Mouse (Mus musculus) liver, embryonic 16.5 days (tissue): Measurements from ENCODE around the gene Gnb1l. TPM values are rescaled to one million over a fixed set of nuclear protein-coding genes. Genes with fewer than 3 reads are reported as not detected.

ENCODE experiments used
- ATAC-seq: fragments of 200-750 bp; cut with Nextera tagmentation; 2 replicates; pipeline ENCODE4 v1.8.0; 2017; ENCODE audit warnings: low read depth, mild to moderate bottlenecking, moderate number of reproducible peaks, moderate library complexity
- H3K27ac ChIP-seq: fragments of 300-500 bp; sonication (generic); 2 replicates; pipeline ENCODE4 v1.5.1; 2014; ENCODE audit warnings: mild to moderate bottlenecking, low read length
- H3K27me3 ChIP-seq: fragments of 300-500 bp; sonication (generic); 2 replicates; pipeline ENCODE4 v1.6.1; 2014; ENCODE audit warnings: low read depth, low read length, mixed read lengths; ENCODE audit not compliant: control insufficient read depth, insufficient read depth
- H3K36me3 ChIP-seq: fragments of 300-500 bp; sonication (generic); 2 replicates; pipeline ENCODE4 v1.6.1; 2014; ENCODE audit warnings: mild to moderate bottlenecking; ENCODE audit not compliant: control insufficient read depth, insufficient read depth
- H3K4me1 ChIP-seq: fragments of 300-500 bp; sonication (generic); 2 replicates; pipeline ENCODE4 v1.6.1; 2014; ENCODE audit warnings: low read depth, low read length, mixed read lengths; ENCODE audit not compliant: control insufficient read depth
- H3K4me2 ChIP-seq: fragments of 300-500 bp; sonication (generic); 2 replicates; pipeline ENCODE4 v1.6.1; 2014; ENCODE audit warnings: low read depth, low read length, mixed read lengths
- H3K4me3 ChIP-seq: fragments of 300-500 bp; sonication (generic); 2 replicates; pipeline ENCODE4 v1.5.1; 2014; ENCODE audit warnings: low read depth, mild to moderate bottlenecking, low read length
- H3K9ac ChIP-seq: fragments of 300-500 bp; sonication (generic); 2 replicates; pipeline ENCODE4 v1.6.1; 2014; ENCODE audit warnings: low read depth, low read length
- H3K9me3 ChIP-seq: fragments of 300-500 bp; sonication (generic); replicated peaks from 2 replicates; pipeline ENCODE4 v1.6.1; 2016; ENCODE audit warnings: low read length; ENCODE audit not compliant: control insufficient read depth
- whole genome bisulfite sequencing: fragments of 180-500 bp; shearing (Covaris S2); extraction: QIAGEN DNeasy Blood & Tissue Kit; methylation state at CpG from one replicate; pipeline ENCODE4 v1.1.7; 2014; ENCODE audit not compliant: insufficient replicate concordance; 5-methylcytosine and 5-hydroxymethylcytosine counted together
- polyA plus RNA-seq: library from polyadenylated mRNA; unstranded; fragments of >200 nt; fragmentation: Nextera tagmentation; extraction: Ambion mirVana; gene quantifications from 2 replicates; pipeline ENCODE4 v1.2.1, GENCODE M21; 2015

Gene Gnb1l
- polyA plus RNA-seq, 1 experiment from 2014 or later: 6.3 TPM

- ATAC-seq: no peak
These were observed 113.2 kb downstream of the Gnb1l start for GRCm38 (mm10) chr16:18611752-18612151.

GRCm38 (mm10) chr16:18613301-18613700 lies 114.8 kb downstream of the Gnb1l start:
- Histone ChIP-seq H3K27ac (no peak overlapping the region), H3K36me3 (no peaks in the 10 kb centered on the region), H3K4me1 (no peaks in the 10 kb centered on the region; the same call in none of the 2 replicates), H3K4me3 (no peak overlapping the region), H3K4me2 (no peak overlapping the region), H3K9me3 (no peaks in the 10 kb centered on the region), H3K9ac (no peak overlapping the region), H3K27me3 (peaks cover 21% of the 10 kb centered on the region)
- no peak for ATAC-seq
- WGBS: 61% methylated on average over 3 of the region's 3 CpGs

More at GRCm38 (mm10) chr16:18611752-18612151, 113.2 kb downstream of the Gnb1l start:
- peaks cover 20% of the 10 kb centered on the region for H3K27me3 ChIP-seq
- no peak overlapping the region for H3K4me3 ChIP-seq
- 68% methylated on average over 13 of the region's 13 CpGs for WGBS
- H3K27ac ChIP-seq: no peak overlapping the region
- no peaks in the 10 kb centered on the region for H3K36me3 ChIP-seq
- no peak overlapping the region for H3K9ac ChIP-seq
- H3K9me3 ChIP-seq: no peaks in the 10 kb centered on the region
- no peak overlapping the region for H3K4me2 ChIP-seq
- no peaks in the 10 kb centered on the region for H3K4me1 ChIP-seq

Other genes with a start within 250 kb of the Gnb1l start
- 188 and 217 TPM in 2 replicates for gene Ranbp1, start 250.0 kb upstream of the Gnb1l start, polyA plus RNA-seq
- gene Gm49776, start 240.4 kb upstream of the Gnb1l start, polyA plus RNA-seq: not detected in 2 replicates
- gene Dgcr8, start 209.5 kb upstream of the Gnb1l start, polyA plus RNA-seq: 10.5 and 11.3 TPM in 2 replicates
- gene Tango2, start 150.6 kb upstream of the Gnb1l start, polyA plus RNA-seq: 52.1 and 54.7 TPM in 2 replicates
- gene Arvcf, start 150.5 kb upstream of the Gnb1l start, polyA plus RNA-seq: 8.3 and 8.6 TPM in 2 replicates
- gene Txnrd2, start 72.3 kb upstream of the Gnb1l start, polyA plus RNA-seq: 98.3 and 106 TPM in 2 replicates
- gene Comt, start 71.9 kb upstream of the Gnb1l start, polyA plus RNA-seq: 85.1 and 86.9 TPM in 2 replicates
- 0.43 and 0.54 TPM in 2 replicates for gene Rtl10, start 188 bp downstream of the Gnb1l start, polyA plus RNA-seq
- 0.07 TPM in 1 of 2 replicates, not detected in the other for gene Tbx1, start 92.0 kb downstream of the Gnb1l start, polyA plus RNA-seq
- gene Gp1bb, start 123.7 kb downstream of the Gnb1l start, polyA plus RNA-seq: 13.9 and 18.2 TPM in 2 replicates
- 0.28 and 0.55 TPM in 2 replicates for gene Gm49601, start 127.7 kb downstream of the Gnb1l start, polyA plus RNA-seq
- 3.0 and 4.2 TPM in 2 replicates for gene Sept5, start 131.2 kb downstream of the Gnb1l start, polyA plus RNA-seq